Comparison of ENCODE assay signal across 7 mouse cellular contexts in the genomic region with DNA sequence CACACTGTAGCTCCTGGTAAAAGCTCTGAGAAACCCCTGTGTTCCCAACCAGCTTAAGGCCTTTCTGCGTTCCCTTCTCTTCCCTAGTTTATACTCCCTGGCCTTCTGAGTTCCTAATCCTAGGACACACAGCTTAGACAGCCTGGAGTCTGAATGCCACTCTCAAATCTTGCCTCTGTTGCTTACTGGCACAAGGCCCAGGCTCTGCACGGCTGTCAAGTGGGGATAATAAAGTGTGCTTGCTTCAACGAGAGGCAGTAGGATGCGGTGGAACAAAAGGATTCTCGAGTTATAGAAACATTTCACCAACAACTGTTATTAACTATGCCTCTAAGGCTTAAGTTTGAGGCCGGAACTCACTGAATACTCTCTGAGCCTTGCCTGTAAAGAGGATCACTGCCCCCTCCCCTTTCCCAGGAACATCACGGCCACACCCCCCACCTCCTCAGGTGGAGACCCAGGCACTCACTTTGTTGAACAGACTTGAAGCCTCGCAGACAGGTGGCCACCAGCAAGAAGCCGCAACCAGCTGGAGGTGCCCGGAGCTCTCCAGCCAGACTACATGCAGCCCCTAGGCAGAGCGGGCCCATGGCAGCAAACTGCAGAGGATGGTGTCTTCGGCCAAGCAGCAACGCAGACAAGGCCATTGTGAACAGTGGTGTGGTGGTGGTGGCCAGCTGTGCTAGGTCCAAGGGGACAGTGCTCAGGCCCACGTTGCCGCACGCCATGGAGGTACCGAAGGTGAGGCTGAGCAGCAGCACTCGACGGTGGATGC. TPM values are rescaled to one million over a fixed set of nuclear protein-coding genes. Genes with fewer than 3 reads are reported as not detected.
DNase-seq lines count a peak whose midpoint lies in the region; ATAC-seq and TF ChIP-seq lines count a peak whose summit lies in the region.

No protein-coding gene starts in this region.

- peak overlapping the region; percentile 94 for H3K4me3 ChIP-seq in megakaryocyte, embryonic 14.5 days (replicated peaks)
- peak overlapping the region; percentile 53 to 67 for H3K4me3 ChIP-seq in heart, embryonic 14.5 days (ENCODE audit: control insufficient read depth in 1 of 2, insufficient read depth in 1 of 2, low read depth in 1 of 2, low read length in 2 of 2)
- peak overlapping the region; percentile 60 for H3K4me3 ChIP-seq in limb, embryonic 14.5 days (replicated peaks; ENCODE audit: low read length)
- peak overlapping the region; percentile 64 for H3K4me3 ChIP-seq in neural tube, embryonic 13.5 days

- peak overlapping the region; percentile 96 for H3K4me2 ChIP-seq in heart, embryonic 14.5 days (ENCODE audit: low read length)
- peak overlapping the region; percentile 93 for H3K4me2 ChIP-seq in limb, embryonic 14.5 days (replicated peaks; ENCODE audit: low read depth, low read length, severe bottlenecking)
- peak overlapping the region; percentile 93 for H3K4me2 ChIP-seq in neural tube, embryonic 13.5 days

- WGBS in heart, embryonic 14.5 days, result 17% methylated on average over 19 of the region's 19 CpGs
- 15% methylated on average over 16 of the region's 19 CpGs for WGBS in limb, embryonic 14.5 days
- 14% methylated on average over 19 of the region's 19 CpGs for WGBS in neural tube, embryonic 13.5 days

- no peak for ATAC-seq in megakaryocyte, adult 5-6 weeks (ENCODE audit: poor library complexity, severe bottlenecking)
- no peak for ATAC-seq in heart, embryonic 14.5 days (ENCODE audit: insufficient number of reproducible peaks, insufficient read depth, low FRiP score, low read depth)
- ATAC-seq in limb, embryonic 14.5 days (ENCODE audit: low FRiP score, low read depth), result no peak
- ATAC-seq in neural tube, embryonic 13.5 days (ENCODE audit: low read depth), result no peak

- peak overlapping the region; percentile 75 for H3K9ac ChIP-seq in heart, embryonic 14.5 days (ENCODE audit: low read length)
- peak overlapping the region; percentile 52; the same call in 1 of the 2 replicates for H3K9ac ChIP-seq in limb, embryonic 14.5 days (ENCODE audit: low read depth, low read length, severe bottlenecking)
- H3K9ac ChIP-seq in neural tube, embryonic 13.5 days, result peak overlapping the region; percentile 82

- peaks cover 18% of the 10 kb centered on the region for H3K27me3 ChIP-seq in megakaryocyte, embryonic 14.5 days (replicated peaks)
- H3K27me3 ChIP-seq in heart, embryonic 14.5 days (ENCODE audit: control insufficient read depth, insufficient read depth, low read length), result no peaks in the 10 kb centered on the region
- peaks cover 5% of the 10 kb centered on the region for H3K27me3 ChIP-seq in limb, embryonic 14.5 days (ENCODE audit: control insufficient read depth, insufficient read depth, low read length)
- H3K27me3 ChIP-seq in neural tube, embryonic 13.5 days, result 0 out of 2 replicates have a peak, but pooled peaks cover 8% of the 10 kb centered on the region

- peaks cover 26% of the 10 kb centered on the region for H3K36me3 ChIP-seq in megakaryocyte, embryonic 14.5 days (replicated peaks; ENCODE audit: low read length)
- peaks cover 11% of the 10 kb centered on the region; the same call in 1 of the 2 replicates for H3K36me3 ChIP-seq in heart, embryonic 14.5 days (ENCODE audit: control insufficient read depth, insufficient read depth, low read length)
- H3K36me3 ChIP-seq in limb, embryonic 14.5 days (ENCODE audit: control insufficient read depth, insufficient read depth, low read length), result no peaks in the 10 kb centered on the region
- H3K36me3 ChIP-seq in neural tube, embryonic 13.5 days, result no peaks in the 10 kb centered on the region

- 0 out of 4 replicates have a peak overlapping the region, but pooled peaks of 1 of the 2 experiments have one; percentile 23 for H3K27ac ChIP-seq in heart, embryonic 14.5 days (replicated peaks in 1 of 2; ENCODE audit: control insufficient read depth in 1 of 2, insufficient read depth in 1 of 2, low read depth in 2 of 2, low read length in 2 of 2)
- H3K27ac ChIP-seq in limb, embryonic 14.5 days (replicated peaks; ENCODE audit: low read depth, low read length), result no peak overlapping the region
- H3K27ac ChIP-seq in neural tube, embryonic 13.5 days (replicated peaks), result peak overlapping the region; percentile 38; the same call in 1 of the 2 replicates

- no peak for TF ChIP-seq POLR2A in limb, embryonic 14.5 days (IDR thresholded peaks at IDR 0.05; ENCODE audit: borderline replicate concordance, extremely low read depth, insufficient read depth, insufficient read length)

- H3K4me1 ChIP-seq in megakaryocyte, embryonic 14.5 days, result peaks cover 77% of the 10 kb centered on the region
- peaks cover 29 to 40% of the 10 kb centered on the region in 2 experiments for H3K4me1 ChIP-seq in heart, embryonic 14.5 days (ENCODE audit: control insufficient read depth in 2 of 2, insufficient read depth in 2 of 2, low read length in 2 of 2)
- H3K4me1 ChIP-seq in limb, embryonic 14.5 days (ENCODE audit: control insufficient read depth, insufficient read depth, low read length), result peaks cover 16% of the 10 kb centered on the region
- H3K4me1 ChIP-seq in neural tube, embryonic 13.5 days (replicated peaks), result peaks cover 69% of the 10 kb centered on the region

- H3K9me3 ChIP-seq in megakaryocyte, embryonic 14.5 days, result no peaks in the 10 kb centered on the region
- no peaks in the 10 kb centered on the region for H3K9me3 ChIP-seq in heart, embryonic 14.5 days (ENCODE audit: control insufficient read depth, low read length)
- H3K9me3 ChIP-seq in limb, embryonic 14.5 days (ENCODE audit: control insufficient read depth, low read length), result no peaks in the 10 kb centered on the region
- H3K9me3 ChIP-seq in neural tube, embryonic 13.5 days, result no peaks in the 10 kb centered on the region

- DNase-seq in cerebellum, adult 9-11 months, result peak; percentile 64
- DNase-seq in limb, embryonic 14.5 days (ENCODE audit: low spot score), result peak; percentile 45
- no peak for DNase-seq in thymus, postnatal 10 days (ENCODE audit: low spot score in 2 of 2)

RNA-seq across cellular contexts. Expression of gene Slc35e4, which starts 2.2 kb away (rescaled TPM):
- 11.8 and 25.3 TPM in 2 replicates for polyA plus RNA-seq in megakaryocyte, embryonic 14.5 days (2012; ENCODE audit: insufficient read depth, low replicate concordance)
- 4.0 and 4.1 TPM in 2 replicates for total RNA-seq in megakaryocyte, adult 5-6 weeks (2015)
- total RNA-seq in megakaryocyte, adult 5-6 weeks (2017), result 7.4 and 7.9 TPM in 2 replicates
- 3.0 and 3.4 TPM in 2 replicates for polyA plus RNA-seq in heart, embryonic 14.5 days (2014; fragmentation: Nextera tagmentation; extraction: Ambion mirVana)
- polyA plus RNA-seq in limb, embryonic 14.5 days (2012; rRNA removed), result 4.8 and 5.7 TPM in 2 replicates
- polyA plus RNA-seq in limb, embryonic 14.5 days (2014; fragmentation: Nextera tagmentation; extraction: Ambion mirVana), result 3.7 and 4.6 TPM in 2 replicates
- 11.9 and 13.3 TPM in 2 replicates for polyA plus RNA-seq in neural tube, embryonic 13.5 days (2015; fragmentation: Nextera tagmentation; extraction: Ambion mirVana)

RNA-seq across cellular contexts. Expression of gene Dusp18, which starts 17.2 kb away (rescaled TPM):
- 0.70 TPM in 1 of 2 replicates, not detected in the other for polyA plus RNA-seq in megakaryocyte, embryonic 14.5 days (2012; ENCODE audit: insufficient read depth, low replicate concordance)
- 0.41 and 0.49 TPM in 2 replicates for total RNA-seq in megakaryocyte, adult 5-6 weeks (2015)
- 0.08 and 0.44 TPM in 2 replicates for total RNA-seq in megakaryocyte, adult 5-6 weeks (2017)
- polyA plus RNA-seq in heart, embryonic 14.5 days (2014; fragmentation: Nextera tagmentation; extraction: Ambion mirVana), result 11.5 and 11.6 TPM in 2 replicates
- 6.3 and 7.6 TPM in 2 replicates for polyA plus RNA-seq in limb, embryonic 14.5 days (2012; rRNA removed)
- polyA plus RNA-seq in limb, embryonic 14.5 days (2014; fragmentation: Nextera tagmentation; extraction: Ambion mirVana), result 8.0 and 8.5 TPM in 2 replicates
- 23.0 and 24.7 TPM in 2 replicates for polyA plus RNA-seq in neural tube, embryonic 13.5 days (2015; fragmentation: Nextera tagmentation; extraction: Ambion mirVana)

RNA-seq across cellular contexts. Expression of gene 4921536K21Rik, which starts 17.4 kb away (rescaled TPM):
- 0.15 TPM in 1 of 2 replicates, not detected in the other for polyA plus RNA-seq in megakaryocyte, embryonic 14.5 days (2012; ENCODE audit: insufficient read depth, low replicate concordance)
- 0.09 TPM in 1 of 2 replicates, not detected in the other for total RNA-seq in megakaryocyte, adult 5-6 weeks (2015)
- total RNA-seq in megakaryocyte, adult 5-6 weeks (2017), result 0.15 TPM in 1 of 2 replicates, not detected in the other
- not detected in 2 replicates for polyA plus RNA-seq in heart, embryonic 14.5 days (2014; fragmentation: Nextera tagmentation; extraction: Ambion mirVana)
- polyA plus RNA-seq in limb, embryonic 14.5 days (2012; rRNA removed), result 0.23 and 0.31 TPM in 2 replicates
- 0.10 TPM in 1 of 2 replicates, not detected in the other for polyA plus RNA-seq in limb, embryonic 14.5 days (2014; fragmentation: Nextera tagmentation; extraction: Ambion mirVana)
- 0.33 and 0.77 TPM in 2 replicates for polyA plus RNA-seq in neural tube, embryonic 13.5 days (2015; fragmentation: Nextera tagmentation; extraction: Ambion mirVana)

RNA-seq across cellular contexts. Expression of gene Tcn2, which starts 19.7 kb away (rescaled TPM):
- polyA plus RNA-seq in megakaryocyte, embryonic 14.5 days (2012; ENCODE audit: insufficient read depth, low replicate concordance), result 2.7 and 9.7 TPM in 2 replicates
- total RNA-seq in megakaryocyte, adult 5-6 weeks (2015), result 108 and 109 TPM in 2 replicates
- 57.0 and 66.9 TPM in 2 replicates for total RNA-seq in megakaryocyte, adult 5-6 weeks (2017)
- 82.3 and 91.6 TPM in 2 replicates for polyA plus RNA-seq in heart, embryonic 14.5 days (2014; fragmentation: Nextera tagmentation; extraction: Ambion mirVana)
- 51.5 and 59.9 TPM in 2 replicates for polyA plus RNA-seq in limb, embryonic 14.5 days (2012; rRNA removed)
- 51.7 and 54.3 TPM in 2 replicates for polyA plus RNA-seq in limb, embryonic 14.5 days (2014; fragmentation: Nextera tagmentation; extraction: Ambion mirVana)
- 31.1 and 31.9 TPM in 2 replicates for polyA plus RNA-seq in neural tube, embryonic 13.5 days (2015; fragmentation: Nextera tagmentation; extraction: Ambion mirVana)

RNA-seq across cellular contexts. Expression of gene Osbp2, which starts 48.6 kb away (rescaled TPM):
- polyA plus RNA-seq in megakaryocyte, embryonic 14.5 days (2012; ENCODE audit: insufficient read depth, low replicate concordance), result 0.31 and 1.4 TPM in 2 replicates
- total RNA-seq in megakaryocyte, adult 5-6 weeks (2015), result 0.25 TPM in 1 of 2 replicates, not detected in the other
- not detected in 2 replicates for total RNA-seq in megakaryocyte, adult 5-6 weeks (2017)
- polyA plus RNA-seq in heart, embryonic 14.5 days (2014; fragmentation: Nextera tagmentation; extraction: Ambion mirVana), result 0.34 and 0.85 TPM in 2 replicates
- 0.77 and 0.86 TPM in 2 replicates for polyA plus RNA-seq in limb, embryonic 14.5 days (2012; rRNA removed)
- polyA plus RNA-seq in limb, embryonic 14.5 days (2014; fragmentation: Nextera tagmentation; extraction: Ambion mirVana), result 1.3 and 1.5 TPM in 2 replicates
- polyA plus RNA-seq in neural tube, embryonic 13.5 days (2015; fragmentation: Nextera tagmentation; extraction: Ambion mirVana), result 12.3 and 16.8 TPM in 2 replicates

Comparison
In these comparisons a context has a peak if more than half of its experiments do, and no peak if none do; other contexts are left out.
1. DNase-seq: peak in cerebellum, adult 9-11 months (single experiment) and limb, embryonic 14.5 days (single experiment); none in thymus, postnatal 10 days (0 of 2).
2. Peak in every context shown above with its lines, with median percentiles within 50 percentile points of each other: H3K4me3 ChIP-seq, H3K4me2 ChIP-seq and H3K9ac ChIP-seq.